Mouse (Mus musculus) forebrain, embryonic 12.5 days (tissue): ENCODE measurements around the gene Pigb. TPM values are rescaled to one million over a fixed set of nuclear protein-coding genes. Genes with fewer than 3 reads are reported as not detected.

Experiments
- microRNA-seq: library from miRNA; unstranded; fragments of <30 nt; microRNA quantifications from one replicate; pipeline ENCODE4, GENCODE M21; 2017
- polyA plus RNA-seq: library from polyadenylated mRNA; unstranded; fragments of >200 nt; fragmentation: Nextera tagmentation; extraction: Ambion mirVana; gene quantifications from 2 replicates; pipeline ENCODE4 v1.2.1, GENCODE M21; 2016

The Pigb gene
- polyA plus RNA-seq, 1 experiment from 2014 or later, result 10.3 TPM

Small RNAs within 50 kb of the gene (microRNA-seq; reads per million reads assigned to microRNA genes)
- gene Gm27353, result not detected

Other genes with a start within 250 kb of the Pigb start
- 1.7 and 2.7 TPM in 2 replicates for gene Prtg, start 233.5 kb downstream of the Pigb start, polyA plus RNA-seq
- 12.5 TPM in 2 replicates for gene Pygo1, start 114.7 kb downstream of the Pigb start, polyA plus RNA-seq
- 1.6 and 2.6 TPM in 2 replicates for gene Dyx1c1, start 81.6 kb downstream of the Pigb start, polyA plus RNA-seq
- not detected in 2 replicates for gene Gm44503, start 81.5 kb downstream of the Pigb start, polyA plus RNA-seq
- 21.4 and 22.8 TPM in 2 replicates for gene Ccpg1os, start 55.0 kb downstream of the Pigb start, polyA plus RNA-seq
- 26.0 and 28.9 TPM in 2 replicates for gene Ccpg1, start 54.9 kb downstream of the Pigb start, polyA plus RNA-seq
- gene Rab27a, start 4.5 kb upstream of the Pigb start, polyA plus RNA-seq, result 1.4 and 1.8 TPM in 2 replicates
- not detected in 2 replicates for gene Khdc3, start 61.5 kb upstream of the Pigb start, polyA plus RNA-seq
- gene Gm20509, start 62.1 kb upstream of the Pigb start, polyA plus RNA-seq, result not detected in 2 replicates
- gene Rsl24d1, start 73.0 kb upstream of the Pigb start, polyA plus RNA-seq, result 133 and 137 TPM in 2 replicates